Mouse (Mus musculus): ENCODE results near the gene Usp15.
"Not testable (repeated sequence)": the region's sequence is repeated elsewhere in the genome, so short reads cannot be mapped to it uniquely, and the experiment has no call there.

The Usp15 gene

DNA sequence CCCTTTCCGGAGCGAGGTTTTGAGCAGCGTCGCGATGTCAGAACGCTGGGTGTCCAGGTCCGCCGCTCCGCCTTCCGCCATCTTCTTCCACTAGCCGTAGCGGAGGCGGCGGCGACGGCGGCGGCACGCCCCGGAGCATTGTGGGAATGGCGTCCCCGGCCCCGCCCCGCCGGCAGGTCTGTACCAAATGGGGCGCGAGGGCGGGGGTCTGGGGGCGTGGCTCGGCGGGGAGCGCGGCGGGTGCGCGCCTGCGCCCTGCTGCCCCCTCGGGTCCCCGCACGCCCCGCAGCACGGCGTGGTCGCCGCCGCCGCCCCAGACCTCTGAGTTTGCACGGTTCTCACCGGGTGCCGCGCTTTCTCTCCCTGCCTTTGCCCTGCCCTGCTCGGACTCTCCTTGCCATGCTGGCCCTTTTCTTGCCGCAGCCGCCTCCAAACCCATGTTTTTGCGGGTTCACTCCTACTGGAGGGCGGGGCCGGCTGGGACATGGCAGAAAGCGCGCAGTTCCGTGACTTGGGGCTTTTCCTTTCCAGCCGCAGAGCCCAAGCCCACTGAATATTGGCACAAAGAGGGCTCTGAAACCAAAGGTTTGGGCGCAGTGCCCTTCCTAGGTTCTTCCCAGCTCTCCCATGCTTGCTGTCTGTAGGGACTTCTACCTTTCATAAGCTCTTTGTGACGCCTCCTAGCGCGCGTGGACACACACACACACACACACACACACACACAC lies at the start of gene Usp15:
Usp15 (minus strand) TSS at position 161 of the 725 bp plus-strand sequence.
- CTCF ChIA-PET: interaction anchor here (0.6 kb wide), 1 partner anchor 57 kb away, joined by 3 read pairs; no protein-coding TSS in a partner anchor

GRCm38 (mm10) chr10:123229420-123229819 lies 32.6 kb upstream of the Usp15 start:
- CTCF ChIA-PET: no interaction called here

DNA sequence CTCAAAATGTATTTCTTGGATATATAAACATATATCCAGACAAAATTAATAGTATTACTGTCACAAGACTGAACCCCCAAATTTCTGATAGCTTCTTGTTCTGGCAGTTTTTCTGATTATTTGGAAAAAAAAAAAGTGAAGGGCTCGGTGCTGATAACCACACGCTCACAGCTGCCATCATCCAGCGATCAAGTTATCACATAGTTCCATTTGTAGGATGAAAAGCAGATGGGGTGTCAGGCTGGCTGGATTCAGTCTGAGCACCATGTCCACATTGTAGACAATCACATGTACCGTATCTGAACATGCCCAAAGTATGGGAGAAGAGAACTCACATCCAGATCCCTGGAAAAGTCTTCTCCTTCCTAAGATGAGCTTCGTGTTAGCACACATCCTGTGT lies 26.0 kb upstream of the Usp15 start:
- CTCF ChIA-PET: no interaction called here

DNA sequence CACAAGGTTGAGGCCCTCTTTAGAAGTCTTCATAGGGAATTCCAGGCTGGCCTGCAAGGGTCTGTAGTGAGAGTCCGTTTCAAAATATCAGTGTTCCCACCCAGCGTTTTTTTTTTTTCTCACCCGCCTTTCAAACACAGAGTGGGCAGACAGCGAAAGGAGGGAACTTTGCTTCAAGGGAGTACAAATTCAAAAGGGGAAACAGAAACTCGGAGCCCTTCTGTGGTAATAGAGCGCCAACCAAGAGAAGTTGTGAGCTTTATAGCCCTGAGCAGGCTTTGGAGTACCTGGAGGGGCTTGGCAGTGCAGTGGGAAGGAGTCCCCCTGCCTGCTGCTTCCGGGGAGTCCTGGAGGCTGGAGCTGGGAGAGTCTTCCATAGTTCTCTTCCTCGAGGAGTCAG lies 12.7 kb upstream of the Usp15 start:
- CTCF ChIA-PET: no interaction called here

GRCm38 (mm10) chr10:123208336-123208735 lies 11.5 kb upstream of the Usp15 start:
- CTCF ChIA-PET: no interaction called here

GRCm38 (mm10) chr10:123206074-123206473 lies 9.3 kb upstream of the Usp15 start:
- CTCF ChIA-PET: no interaction called here

DNA sequence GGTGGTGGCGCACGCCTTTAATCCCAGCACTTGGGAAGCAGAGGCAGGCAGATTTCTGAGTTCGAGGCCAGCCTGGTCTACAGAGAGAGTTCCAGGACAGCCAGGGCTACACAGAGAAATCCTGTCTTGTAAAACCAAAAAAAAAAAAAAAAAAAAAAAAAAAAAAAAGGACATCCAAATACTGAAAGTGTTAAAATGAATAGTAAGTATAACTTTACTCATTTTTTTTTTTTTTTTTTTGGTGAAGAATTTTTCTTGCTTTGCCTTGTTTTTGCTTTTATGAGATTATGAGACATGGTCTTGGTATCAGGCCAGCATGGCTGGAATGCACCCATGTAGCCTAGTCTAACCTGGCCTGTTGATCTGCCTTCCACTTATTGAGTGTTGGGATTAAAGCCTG lies 8.6 kb upstream of the Usp15 start:
- CTCF ChIA-PET: not testable (repeated sequence)

GRCm38 (mm10) chr10:123201981-123202758 lies 5.4 kb upstream of the Usp15 start:
- CTCF ChIA-PET: interaction anchor here (0.7 kb wide), 1 partner anchor 45 kb away, joined by 3 read pairs; no protein-coding TSS in a partner anchor

GRCm38 (mm10) chr10:123201436-123201835 lies 4.6 kb upstream of the Usp15 start:
- CTCF ChIA-PET: no interaction called here

DNA sequence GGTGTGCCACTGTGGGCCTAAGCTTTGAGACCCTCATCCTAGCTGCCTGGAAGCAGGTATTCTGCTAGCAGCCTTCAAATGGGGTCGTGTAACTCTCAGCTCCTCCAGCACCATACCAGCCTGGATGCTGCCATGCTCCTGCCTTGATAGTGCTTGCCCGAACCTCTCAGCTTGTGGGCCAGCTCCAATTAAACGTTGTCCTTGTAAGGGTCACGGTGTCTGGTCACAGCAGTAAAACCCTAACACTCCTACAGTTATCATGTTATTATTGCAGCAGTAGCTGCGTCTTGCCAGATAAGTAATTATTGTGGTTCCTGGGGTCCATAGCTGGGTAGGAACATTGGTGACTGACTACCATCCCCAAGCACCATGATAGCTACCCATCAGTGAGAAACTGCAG lies 4.2 kb upstream of the Usp15 start:
- CTCF ChIA-PET: no interaction called here

DNA sequence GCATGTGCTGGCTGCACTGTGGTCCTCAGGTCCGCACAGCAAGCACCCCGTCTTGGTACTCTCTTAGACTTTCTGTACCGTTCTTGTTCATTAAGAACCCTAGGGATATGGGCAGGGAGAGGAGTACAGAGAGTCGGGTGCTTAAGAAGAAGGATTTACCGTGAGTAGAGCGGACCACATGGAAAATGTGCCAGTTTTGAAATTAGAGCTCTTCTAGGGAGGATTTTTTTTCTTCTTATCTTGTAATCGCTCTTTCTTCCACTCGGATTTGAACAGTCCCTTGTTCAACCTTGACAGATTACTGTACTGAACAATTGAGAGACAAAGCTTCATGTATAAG lies 3.5 kb upstream of the Usp15 start:
- CTCF ChIA-PET: no interaction called here

- CTCF ChIA-PET: no interaction called here
These were observed 3.0 kb upstream of the Usp15 start for GRCm38 (mm10) chr10:123199615-123200319.

DNA sequence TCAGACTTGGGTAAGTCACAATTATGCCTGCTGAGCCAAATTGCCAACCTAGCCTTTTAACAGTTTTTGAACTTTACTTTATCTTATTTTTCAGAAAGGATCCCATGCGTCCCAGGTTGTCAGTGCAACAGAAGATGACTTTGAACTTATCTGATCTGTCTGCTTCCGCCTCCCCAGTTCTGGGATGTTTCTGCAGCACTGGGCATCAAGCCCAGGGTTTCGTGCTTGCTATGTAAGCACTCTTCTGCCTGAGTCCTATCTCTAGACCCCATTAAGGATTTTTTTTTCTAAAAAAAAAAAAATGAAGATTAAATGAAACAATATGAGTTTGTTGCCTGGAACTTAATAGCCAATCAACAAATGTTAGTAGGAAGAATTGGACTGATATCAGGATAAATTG lies 2.3 kb upstream of the Usp15 start:
- CTCF ChIA-PET: no interaction called here

DNA sequence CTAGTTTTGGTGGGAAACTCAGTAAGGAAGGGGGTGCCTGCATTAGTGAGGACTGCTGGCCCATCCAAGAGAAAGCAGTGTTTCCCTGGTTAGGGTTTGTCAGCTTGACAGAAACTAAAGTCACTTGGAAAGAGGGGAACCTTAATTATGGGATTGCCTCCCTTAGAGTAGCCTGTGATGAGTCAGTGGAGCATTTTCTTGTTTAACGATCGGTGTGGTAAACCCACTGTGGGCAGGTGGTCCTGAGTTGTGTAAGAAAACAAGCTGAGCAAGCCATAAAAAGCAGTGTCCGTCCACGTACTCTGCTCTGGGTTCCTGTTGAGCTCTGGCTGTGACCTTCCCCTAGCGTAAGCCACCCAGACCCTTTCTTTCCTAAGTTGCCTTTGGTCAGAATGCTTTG lies 1.4 kb upstream of the Usp15 start:
- CTCF ChIA-PET: no interaction called here

- CTCF ChIA-PET: interaction anchor here (0.6 kb wide), 1 partner anchor 1766 kb away, joined by 8 read pairs; no protein-coding TSS in a partner anchor
These were observed 597 bp downstream of the Usp15 start for GRCm38 (mm10) chr10:123195961-123196834.

DNA sequence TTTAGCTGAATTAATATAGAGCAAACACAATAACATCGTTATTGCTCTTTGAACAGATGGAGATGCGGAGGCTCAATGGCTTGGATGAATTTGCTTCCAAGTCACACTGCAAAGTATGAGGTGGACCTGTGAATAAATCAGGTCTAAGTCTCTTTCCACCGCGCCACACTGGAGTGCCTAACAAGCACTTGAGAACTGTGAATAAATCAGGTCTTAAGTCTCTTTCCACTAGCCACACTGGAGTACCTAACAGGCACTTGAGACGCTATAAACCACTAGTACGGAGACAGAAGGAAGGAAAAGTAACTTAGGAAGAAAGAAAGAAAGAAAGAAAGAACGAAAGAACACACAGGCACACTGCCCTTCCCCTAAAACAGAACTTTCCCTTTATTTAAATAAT lies 1.3 kb downstream of the Usp15 start:
- CTCF ChIA-PET: interaction anchor here (0.6 to 0.7 kb wide), 2 partner anchors 53 to 1766 kb away, joined by 3 to 8 read pairs; no protein-coding TSS in a partner anchor

DNA sequence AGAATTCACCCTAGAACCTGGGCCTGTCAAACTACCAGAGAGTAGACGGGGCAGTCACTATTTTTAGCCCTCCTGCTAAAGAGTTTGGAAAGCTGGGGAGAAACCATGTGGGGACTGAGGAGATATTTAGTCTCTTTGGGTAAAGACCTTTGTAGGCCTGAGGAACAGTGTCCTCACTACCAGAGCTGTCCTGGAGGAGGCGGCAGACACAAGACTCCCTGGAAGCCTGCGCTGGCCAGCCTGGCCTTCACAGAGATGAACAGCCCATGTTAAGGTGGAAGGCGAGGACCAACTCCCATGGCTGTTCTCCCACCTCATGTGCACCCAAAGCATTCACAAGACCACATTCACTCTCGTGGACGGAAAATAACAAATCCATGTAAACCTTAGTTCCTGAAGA lies 5.8 kb downstream of the Usp15 start:
- CTCF ChIA-PET: no interaction called here

DNA sequence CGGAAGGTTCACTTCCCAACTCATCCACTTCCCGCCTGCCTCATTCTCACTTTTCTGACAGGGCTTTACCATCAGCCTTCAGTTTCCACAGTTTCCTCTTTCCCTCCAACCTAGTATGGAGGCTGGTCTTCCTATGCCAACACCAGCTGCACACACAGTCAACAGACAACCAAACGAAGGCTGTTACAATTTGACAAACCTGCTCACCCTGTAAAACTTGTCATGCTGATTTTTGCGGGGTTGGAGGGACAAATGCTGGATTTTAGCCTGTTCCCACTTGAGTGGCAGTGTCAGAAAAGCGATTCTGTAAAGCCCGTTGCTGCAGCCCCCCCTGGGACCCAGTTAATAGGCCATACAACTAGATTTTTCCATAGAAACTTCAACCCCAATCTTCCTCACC lies 9.5 kb downstream of the Usp15 start:
- CTCF ChIA-PET: no interaction called here

GRCm38 (mm10) chr10:123185907-123186306 lies 10.9 kb downstream of the Usp15 start:
- CTCF ChIA-PET: interaction anchor here (0.6 kb wide), 1 partner anchor 201 kb away, joined by 3 read pairs; no protein-coding TSS in a partner anchor

DNA sequence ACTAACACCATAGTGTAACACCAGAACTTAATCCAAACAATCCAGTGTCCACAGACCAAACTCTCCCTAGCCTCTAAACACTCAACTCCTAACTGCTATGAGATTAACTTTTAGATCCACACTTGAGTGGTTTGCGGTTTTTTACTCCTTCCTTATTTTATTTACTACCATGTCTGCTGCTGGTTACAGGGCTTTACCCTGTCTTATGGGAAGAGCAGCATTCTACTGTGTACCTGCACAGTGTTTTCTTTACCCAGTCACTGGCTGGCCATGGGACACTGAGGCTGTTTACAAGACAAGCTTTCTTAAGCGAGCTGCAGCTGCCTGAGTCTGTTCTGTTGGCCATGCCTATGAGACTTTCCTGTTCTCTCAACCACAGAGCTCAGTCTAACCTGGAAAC lies 13.1 kb downstream of the Usp15 start:
- CTCF ChIA-PET: no interaction called here

- CTCF ChIA-PET: no interaction called here
These were observed 13.6 kb downstream of the Usp15 start for GRCm38 (mm10) chr10:123183243-123183642.

- CTCF ChIA-PET: no interaction called here
These were observed 14.4 kb downstream of the Usp15 start for GRCm38 (mm10) chr10:123182391-123182790.

Data from spleen, embryonic (tissue).